Mouse (Mus musculus) WW6 (cell line): ENCODE data around the gene Ltbp1.

Experiments
- DNase-seq: peaks from one replicate; pipeline ENCODE4 v3.0.0-alpha.2; 2013; ENCODE audit warnings: low read depth, low spot score

Gene Ltbp1

GRCm38 (mm10) chr17:75436819-75437218 lies 431.5 kb downstream of the Ltbp1 start:
- DNase-seq, result no peak

- no peak for DNase-seq
These were observed 431.9 kb downstream of the Ltbp1 start for GRCm38 (mm10) chr17:75437239-75437750.

GRCm38 (mm10) chr17:75438162-75438561 lies 432.8 kb downstream of the Ltbp1 start:
- DNase-seq, result no peak

- no peak for DNase-seq
These were observed 433.7 kb downstream of the Ltbp1 start for GRCm38 (mm10) chr17:75439062-75439461.

- DNase-seq, result no peak
These were observed 435.3 kb downstream of the Ltbp1 start for GRCm38 (mm10) chr17:75440619-75441018.

- no peak for DNase-seq
These were observed 436.0 kb downstream of the Ltbp1 start for GRCm38 (mm10) chr17:75441260-75441830.
